Mouse (Mus musculus): Measurements from ENCODE around the gene Endov. TPM values are rescaled to one million over a fixed set of nuclear protein-coding genes. Genes with fewer than 3 reads are reported as not detected.

Endov gene
- total and polyA plus RNA-seq, 3 experiments = 13.0 to 18.5 (median 13.3) TPM

DNA sequence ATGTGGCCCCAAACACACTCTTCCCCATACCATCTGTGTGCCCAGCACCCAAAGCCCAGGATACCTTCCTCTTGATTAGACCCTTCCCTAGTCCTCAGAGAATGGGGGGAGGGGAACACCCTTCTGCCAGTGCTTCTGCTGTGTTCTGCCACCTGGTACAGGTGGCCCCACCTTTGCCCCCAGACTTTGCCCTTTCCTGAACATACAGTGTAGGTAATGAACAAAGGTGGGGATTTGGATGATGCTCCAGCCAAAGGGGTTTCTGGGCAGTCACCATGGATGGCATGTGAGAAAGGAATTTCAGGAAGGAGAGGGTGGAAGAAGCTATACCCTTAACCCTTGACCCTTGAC, 29.5 kb downstream of the Endov start:
- TF ChIP-seq JUN (IDR thresholded peaks at IDR 0.05; ENCODE audit: insufficient read depth, low read depth, low read length) (no peak), TCF12 (IDR thresholded peaks at IDR 0.05; ENCODE audit: low read depth, low read length) (no peak), CHD1 (IDR thresholded peaks at IDR 0.05; ENCODE audit: low read depth, low read length) (no peak)
- Histone ChIP-seq H3K4me1 (ENCODE audit: control insufficient read depth in 1 of 2, insufficient read depth in 2 of 2) (peaks cover 1 to 3% of the 10 kb centered on the region in 2 experiments), H3K27ac (ENCODE audit: insufficient read depth, low read depth) (no peak overlapping the region), H3K9me3 (replicated peaks; ENCODE audit: low read length) (peaks cover 3% of the 10 kb centered on the region), H3K9ac (ENCODE audit: insufficient read depth, low read depth) (no peak overlapping the region), H3K27me3 (replicated peaks) (peaks cover 89% of the 10 kb centered on the region), H3K4me2 (ENCODE audit: insufficient read depth, low read depth, poor library complexity, severe bottlenecking) (no peak overlapping the region), H3K36me3 (replicated peaks in 1 of 2; ENCODE audit: control insufficient read depth in 1 of 2, insufficient read depth in 1 of 2, low read length in 1 of 2) (no peaks in the 10 kb centered on the region), H3K4me3 (replicated peaks in 1 of 3; ENCODE audit: low read depth in 2 of 3, low read length in 2 of 3, poor library complexity in 1 of 3) (no peak overlapping the region), H3K79me2 (replicated peaks; ENCODE audit: control insufficient read depth, extremely low read depth, insufficient read depth, poor library complexity, severe bottlenecking) (no peaks in the 10 kb centered on the region)
- DNase-seq (ENCODE audit: extremely low read depth) = no peak
- in situ Hi-C loops (cut with MboI; ENCODE audit: low pct_ligation_motif_present, low pct_unique_long_range_greater_than_20kb, low sequenced_read_pairs) = no loop called here
- dilution Hi-C loops (cut with MboI; ENCODE audit: extremely low pct_ligation_motif_present, extremely low pct_unique_long_range_greater_than_20kb, low sequenced_read_pairs) = no loop called here

GRCm38 (mm10) chr11:119521920-119522710, 31.0 kb downstream of the Endov start:
- H3K36me3 ChIP-seq (replicated peaks in 1 of 2; ENCODE audit: control insufficient read depth in 1 of 2, insufficient read depth in 1 of 2, low read length in 1 of 2) = no peaks in the 10 kb centered on the region
- no peak overlapping the region for H3K4me2 ChIP-seq (ENCODE audit: insufficient read depth, low read depth, poor library complexity, severe bottlenecking)
- peaks cover 3% of the 10 kb centered on the region for H3K9me3 ChIP-seq (replicated peaks; ENCODE audit: low read length)
- peaks cover 8 to 9% of the 10 kb centered on the region in 2 experiments for H3K4me1 ChIP-seq (ENCODE audit: control insufficient read depth in 1 of 2, insufficient read depth in 2 of 2)
- in situ Hi-C loops (cut with MboI; ENCODE audit: low pct_ligation_motif_present, low pct_unique_long_range_greater_than_20kb, low sequenced_read_pairs) (no loop called here), dilution Hi-C loops (cut with MboI; ENCODE audit: extremely low pct_ligation_motif_present, extremely low pct_unique_long_range_greater_than_20kb, low sequenced_read_pairs) (no loop called here)
- H3K4me3 ChIP-seq (replicated peaks in 1 of 3; ENCODE audit: low read depth in 2 of 3, low read length in 2 of 3, poor library complexity in 1 of 3) = no peak overlapping the region
- DNase-seq (ENCODE audit: extremely low read depth) = no peak
- no peaks in the 10 kb centered on the region for H3K79me2 ChIP-seq (replicated peaks; ENCODE audit: control insufficient read depth, extremely low read depth, insufficient read depth, poor library complexity, severe bottlenecking)
- peaks cover 86% of the 10 kb centered on the region for H3K27me3 ChIP-seq (replicated peaks)
- H3K27ac ChIP-seq (ENCODE audit: insufficient read depth, low read depth) = no peak overlapping the region
- H3K9ac ChIP-seq (ENCODE audit: insufficient read depth, low read depth) = no peak overlapping the region
- no peak for TF ChIP-seq RCOR1 (conservative IDR thresholded peaks at IDR 0.05; ENCODE audit: low read depth, low read length)
- TF ChIP-seq GABPA (IDR thresholded peaks at IDR 0.05; ENCODE audit: insufficient replicate concordance, low read depth, low read length) = no peak
- no peak for TF ChIP-seq NELFE (IDR thresholded peaks at IDR 0.05; ENCODE audit: low read depth, low read length)
- no peak for TF ChIP-seq TBP (conservative IDR thresholded peaks at IDR 0.05; ENCODE audit: low read depth, low read length)
- TF ChIP-seq PAX5 (IDR thresholded peaks at IDR 0.05; ENCODE audit: low read length) = no peak
- TF ChIP-seq MAX (IDR thresholded peaks at IDR 0.05; ENCODE audit: low read length) = no peak
- no peak for TF ChIP-seq HCFC1 (IDR thresholded peaks at IDR 0.05; ENCODE audit: low read depth, low read length)
- no peak for TF ChIP-seq UBTF (IDR thresholded peaks at IDR 0.05; ENCODE audit: low read depth, low read length)
- no peak for TF ChIP-seq MXI1 (IDR thresholded peaks at IDR 0.05; ENCODE audit: low read depth, low read length)
- TF ChIP-seq JUN (IDR thresholded peaks at IDR 0.05; ENCODE audit: insufficient read depth, low read depth, low read length) = no peak
- TF ChIP-seq ZMIZ1 (IDR thresholded peaks at IDR 0.05; ENCODE audit: low read depth, low read length) = no peak
- TF ChIP-seq MAFK (IDR thresholded peaks at IDR 0.05; ENCODE audit: insufficient replicate concordance, low read length) = no peak
- no peak for TF ChIP-seq RAD21 (IDR thresholded peaks at IDR 0.05; ENCODE audit: low read depth, low read length)
- TF ChIP-seq IRF4 (IDR thresholded peaks at IDR 0.05; ENCODE audit: low read depth, low read length) = no peak
- no peak for TF ChIP-seq MYC (IDR thresholded peaks at IDR 0.05; ENCODE audit: low read depth, low read length)
- no peak for TF ChIP-seq ZC3H11A (IDR thresholded peaks at IDR 0.05; ENCODE audit: low read depth, low read length)
- no peak for TF ChIP-seq NRF1 (IDR thresholded peaks at IDR 0.05; ENCODE audit: low read depth, low read length)
- no peak for TF ChIP-seq E2F4 (IDR thresholded peaks at IDR 0.05; ENCODE audit: insufficient replicate concordance, low read depth, low read length)
- no peak for TF ChIP-seq CHD2 (IDR thresholded peaks at IDR 0.05; ENCODE audit: low read length)
